Mouse (Mus musculus) activated CD4-positive, CD25-positive, alpha-beta regulatory T cell, adult 4 months (primary cell): ENCODE data around the gene Pvr. TPM values are rescaled to one million over a fixed set of nuclear protein-coding genes. Genes with fewer than 3 reads are reported as not detected.

Source experiments
- ATAC-seq: one replicate; pipeline ENCODE4 v1.8.0; 2017
- polyA plus RNA-seq, 2 experiments: library from polyadenylated mRNA; unstranded; fragments of 100-300 nt; shearing (Covaris generic); gene quantifications; one replicate each; pipeline ENCODE4 v1.2.1; 2017

The Pvr gene
- polyA plus RNA-seq, 2 experiments from 2014 or later: 17.4 to 24.1 TPM

DNA sequence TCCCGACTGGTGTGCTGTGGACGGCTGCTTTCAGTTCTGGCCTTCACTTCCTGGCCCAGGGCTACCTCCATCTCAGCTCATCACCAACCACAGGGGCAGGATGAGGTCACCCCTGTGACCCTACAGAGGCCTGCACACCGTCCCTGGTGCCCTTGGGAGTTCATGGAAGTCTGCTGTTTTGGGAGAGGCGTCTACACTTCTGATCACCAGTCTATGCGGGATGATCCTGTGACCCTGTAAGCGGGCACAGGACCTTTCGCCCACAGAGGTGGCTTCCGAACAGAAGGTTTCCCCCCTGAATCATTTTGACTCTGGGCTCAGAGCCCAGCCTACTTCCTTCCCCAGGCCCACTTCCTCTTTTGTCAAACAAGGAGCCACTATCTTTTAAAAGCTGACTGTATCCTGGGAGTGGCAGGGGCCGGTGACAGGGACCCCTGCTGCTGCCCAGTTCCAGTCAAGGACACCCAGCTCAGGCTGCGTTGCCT lies 49.8 kb downstream of the Pvr start:
- ATAC-seq: peak; percentile 72

DNA sequence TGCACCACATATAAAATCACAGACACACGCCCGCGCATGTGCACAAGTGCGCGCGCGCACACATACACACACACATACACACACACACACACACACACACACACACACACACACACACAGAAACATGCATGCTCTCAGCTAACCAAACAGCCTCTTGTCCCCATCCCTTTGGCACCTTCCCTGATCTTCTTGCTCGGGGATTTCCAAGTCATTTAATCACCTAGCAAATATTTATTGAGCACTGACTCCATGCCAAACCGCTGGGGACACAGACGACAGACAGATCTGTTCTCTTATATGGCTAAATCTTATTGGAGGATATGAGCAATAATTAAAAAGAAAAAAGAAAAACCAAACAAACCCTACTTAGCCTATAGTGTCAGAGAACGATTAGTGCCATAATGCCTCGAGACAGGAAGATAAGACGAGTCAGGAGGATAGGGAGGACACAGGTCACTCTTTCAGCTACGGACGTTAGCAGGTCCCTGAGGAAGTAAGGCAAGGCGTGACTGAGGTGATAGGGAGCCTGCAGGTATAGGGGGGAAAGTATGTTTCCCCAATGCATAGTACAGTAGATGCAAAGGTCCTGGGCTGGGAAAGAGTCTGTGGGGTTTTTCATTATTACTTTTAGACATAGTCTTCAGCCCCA lies 53.1 kb downstream of the Pvr start:
- no peak for ATAC-seq

DNA sequence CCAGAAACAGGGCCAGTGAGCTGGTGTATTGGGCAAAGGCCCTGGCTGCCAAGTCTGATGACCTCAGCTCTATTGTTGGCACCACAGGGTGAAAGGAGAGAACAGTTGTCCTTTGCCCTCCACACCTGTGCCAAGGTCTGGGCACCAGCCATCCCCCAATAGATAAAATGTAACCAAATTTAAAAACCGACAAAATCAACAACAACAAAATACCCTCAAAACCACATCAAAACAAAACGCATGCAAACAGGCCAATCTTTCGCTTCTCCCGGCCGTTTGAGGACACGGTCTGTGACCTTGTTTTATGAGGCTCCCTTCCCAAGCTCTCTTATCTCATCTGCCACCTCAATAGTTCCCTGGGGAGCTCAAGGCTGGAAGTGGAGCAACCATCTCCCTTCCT lies 54.5 kb downstream of the Pvr start:
- ATAC-seq: no peak

DNA sequence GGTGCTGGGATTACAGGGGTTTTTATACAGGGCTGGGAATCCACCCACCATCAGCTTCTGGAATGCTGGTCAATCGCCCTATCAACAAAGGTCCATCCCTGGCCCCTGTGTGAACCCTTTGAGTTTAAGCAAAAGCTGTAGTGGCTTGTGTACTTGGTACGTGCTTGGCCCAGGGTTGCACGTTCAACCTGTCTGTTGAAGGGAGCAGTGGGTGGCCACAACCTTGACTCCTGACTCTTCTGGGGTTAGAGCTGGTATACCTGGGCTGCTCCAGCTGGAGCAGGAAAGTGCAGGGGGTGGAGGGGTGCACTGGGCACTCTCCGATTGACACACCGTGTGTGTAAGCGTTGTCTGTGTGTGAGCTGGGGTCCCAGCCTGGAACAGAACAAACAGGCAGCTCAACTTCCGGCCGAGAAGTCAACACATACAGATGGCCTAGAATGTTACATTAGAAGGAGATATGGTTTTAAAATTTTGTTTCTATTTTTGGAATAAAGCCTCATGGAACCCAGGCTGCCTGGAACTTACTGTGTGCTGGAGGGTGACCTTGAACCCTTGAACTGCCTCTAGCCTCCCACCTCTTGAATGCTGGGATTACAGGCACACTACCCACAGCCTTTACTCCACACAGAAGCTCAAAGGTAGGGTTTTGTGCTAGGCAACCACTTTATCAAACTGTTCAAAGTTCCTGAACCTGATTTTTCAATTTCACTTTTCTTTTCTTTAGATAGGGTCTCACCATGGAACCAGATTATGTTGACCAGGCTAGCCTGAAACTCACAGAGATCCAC lies 55.5 kb downstream of the Pvr start:
- no peak for ATAC-seq

DNA sequence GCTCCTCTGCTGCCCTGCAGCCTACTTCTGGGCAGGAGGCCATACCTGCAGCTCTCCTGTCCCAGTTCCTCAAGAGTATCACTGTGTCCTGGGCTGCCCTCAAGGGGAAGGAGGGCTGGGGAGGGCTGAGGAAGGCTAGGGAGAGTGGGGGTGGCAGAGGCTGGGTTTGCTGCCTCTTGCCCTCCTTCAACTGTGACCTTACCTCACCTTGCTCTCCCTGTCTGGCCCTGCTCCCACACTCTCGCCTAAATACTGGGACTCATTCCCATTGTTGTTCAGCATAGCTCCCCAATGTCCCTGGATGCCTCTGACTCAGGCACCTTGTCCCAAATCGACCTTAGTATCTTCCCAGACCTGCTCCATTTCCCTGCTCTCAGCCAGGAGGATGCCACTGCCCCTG lies 56.7 kb downstream of the Pvr start:
- no peak for ATAC-seq

DNA sequence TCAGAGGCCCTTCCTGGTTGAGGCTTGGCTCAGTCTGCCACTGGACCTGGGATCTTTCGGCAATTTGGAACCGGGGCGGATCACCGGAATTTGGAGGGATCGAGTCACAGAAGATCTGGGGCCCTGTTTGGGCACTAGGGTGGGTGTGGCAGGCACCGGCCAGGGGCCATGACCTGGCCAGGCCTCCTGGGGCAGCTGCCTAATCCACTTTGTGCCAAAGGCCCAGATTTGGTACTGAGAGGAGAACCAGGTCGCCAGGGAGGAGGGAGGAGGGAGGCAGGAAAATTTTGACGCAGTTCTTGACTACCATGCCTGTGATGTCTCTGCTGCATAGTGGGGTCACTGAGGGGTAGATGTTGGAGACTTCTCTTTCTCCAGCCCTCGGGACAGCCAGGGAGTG lies 59.8 kb downstream of the Pvr start, which contains the start of gene Ceacam16:
Gene Ceacam16 (minus strand): TSS at position 101 of the 400 bp plus-strand sequence.
- ATAC-seq: no peak

DNA sequence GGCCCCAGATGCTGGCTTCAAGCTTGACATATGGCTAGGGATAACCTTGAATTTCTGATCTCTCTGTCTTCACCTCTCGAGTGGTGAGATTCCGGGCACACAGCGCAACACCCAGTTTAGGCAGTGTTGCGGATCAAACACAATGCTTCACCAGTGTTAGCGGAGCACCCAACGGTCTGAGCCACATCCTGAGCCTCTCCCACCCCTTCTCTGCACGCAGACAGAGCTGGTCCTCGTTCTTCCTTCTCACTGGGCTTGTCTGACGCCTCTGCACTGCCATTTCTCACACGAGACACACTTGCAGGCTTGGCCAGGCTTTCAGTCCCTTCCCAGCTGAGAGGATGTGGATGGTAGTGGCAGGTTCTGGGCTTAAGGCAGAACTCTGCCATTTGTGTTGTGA lies 61.2 kb downstream of the Pvr start:
- ATAC-seq: no peak

DNA sequence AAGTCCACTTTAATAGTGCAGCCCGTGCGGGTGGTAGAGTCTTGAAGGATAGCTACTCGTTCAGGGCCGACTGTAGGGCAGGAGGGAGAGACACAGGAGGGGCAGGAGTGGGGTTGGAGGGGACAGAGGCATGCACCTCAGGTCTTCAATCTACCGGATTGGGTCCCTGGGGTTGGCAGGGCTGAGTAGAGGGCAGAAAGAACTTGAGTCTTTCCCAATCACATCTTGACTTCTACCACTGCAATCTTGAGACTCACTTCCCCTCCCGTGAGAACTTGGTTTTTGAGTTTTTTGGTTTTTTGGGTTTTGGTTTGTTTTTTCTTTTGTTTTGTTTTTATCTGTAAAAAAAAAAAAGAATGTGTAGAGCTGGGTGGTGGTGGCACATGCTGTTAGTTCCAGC lies 64.7 kb downstream of the Pvr start:
- ATAC-seq: no peak

DNA sequence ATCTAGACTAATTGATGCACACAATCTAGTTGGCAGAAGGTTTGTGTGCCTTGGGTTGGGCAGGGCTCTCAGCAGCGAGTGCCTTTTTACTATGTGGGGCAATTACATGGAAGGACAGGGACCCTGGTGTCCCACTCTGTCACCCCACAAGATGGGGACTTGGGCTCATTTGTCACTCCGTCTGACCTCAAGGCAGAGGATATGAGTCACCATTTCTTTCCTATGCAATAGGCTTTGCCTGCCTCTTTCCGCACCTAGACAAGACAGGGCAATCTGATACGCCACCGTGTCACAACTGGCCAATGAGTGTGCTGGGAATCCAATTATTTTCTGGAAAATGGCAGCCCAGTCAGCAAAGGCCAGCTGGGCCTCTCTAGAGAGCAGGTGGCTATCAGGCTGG lies 65.3 kb downstream of the Pvr start:
- ATAC-seq: peak; percentile 66

Other genes with a start within 250 kb of the Pvr start
- not detected for gene Apoc2, start 243.2 kb downstream of the Pvr start, polyA plus RNA-seq
- gene Gm44805, start 239.7 kb downstream of the Pvr start, polyA plus RNA-seq: not detected
- gene Apoc4, start 239.7 kb downstream of the Pvr start, polyA plus RNA-seq: under 1 TPM in 1 of 2 experiments, not detected in 1; 0.44 TPM
- not detected for gene Apoc1, start 228.5 kb downstream of the Pvr start, polyA plus RNA-seq
- 10 to 100 TPM in 1 of 2 experiments, 1 to 10 TPM in 1; 4.1 to 16.0 TPM for gene Apoe, start 222.0 kb downstream of the Pvr start, polyA plus RNA-seq
- gene Tomm40, start 205.7 kb downstream of the Pvr start, polyA plus RNA-seq: 10 to 100 TPM in 1 of 2 experiments, 1 to 10 TPM in 1; 5.7 to 11.7 TPM
- under 1 TPM in 1 of 2 experiments, not detected in 1; 0.56 TPM for gene Nectin2, start 170.7 kb downstream of the Pvr start, polyA plus RNA-seq
- 1 to 10 TPM; 1.4 to 1.6 TPM for gene Bcam, start 150.1 kb downstream of the Pvr start, polyA plus RNA-seq
- gene Cblc, start 124.4 kb downstream of the Pvr start, polyA plus RNA-seq: not detected
- 10 to 100 TPM; 15.9 to 19.5 TPM for gene Bcl3, start 98.4 kb downstream of the Pvr start, polyA plus RNA-seq
- gene Gm19345, start 69.2 kb downstream of the Pvr start, polyA plus RNA-seq: not detected
- gene Ceacam16, start 59.9 kb downstream of the Pvr start, polyA plus RNA-seq: under 1 TPM in 1 of 2 experiments, not detected in 1; 0.40 TPM
- gene Ceacam19, start 33.2 kb downstream of the Pvr start, polyA plus RNA-seq: not detected
- 1 to 10 TPM; 7.5 to 8.9 TPM for gene Igsf23, start 29.6 kb upstream of the Pvr start, polyA plus RNA-seq
- not detected for gene Ceacam20, start 44.3 kb upstream of the Pvr start, polyA plus RNA-seq
- not detected for gene Nlrp9b, start 70.3 kb upstream of the Pvr start, polyA plus RNA-seq
- under 1 TPM in 1 of 2 experiments, not detected in 1; 0.24 TPM for gene Vmn1r91, start 178.5 kb upstream of the Pvr start, polyA plus RNA-seq
- not detected for gene Gm16442, start 201.4 kb upstream of the Pvr start, polyA plus RNA-seq
- not detected for gene Vmn1r93, start 217.9 kb upstream of the Pvr start, polyA plus RNA-seq
- not detected for gene Vmn1r94, start 247.2 kb upstream of the Pvr start, polyA plus RNA-seq